Mouse (Mus musculus): Measurements from ENCODE around the gene Ube2s. TPM values are rescaled to one million over a fixed set of nuclear protein-coding genes. Genes with fewer than 3 reads are reported as not detected.

Ube2s gene
- polyA plus RNA-seq, 1 experiment from 2014 or later = 283 TPM

GRCm38 (mm10) chr7:4744886-4745285, 67.5 kb downstream of the Ube2s start:
- H3K4me3 ChIP-seq = no peak overlapping the region
- H3K27me3 ChIP-seq = no peaks in the 10 kb centered on the region
- no peaks in the 10 kb centered on the region for H3K9me3 ChIP-seq (replicated peaks)
- no peak for ATAC-seq (replicated peaks; ENCODE audit: insufficient number of reproducible peaks, insufficient read depth, low FRiP score, low read depth)
- no peak overlapping the region for H3K27ac ChIP-seq
- no peak overlapping the region for H3K9ac ChIP-seq
- H3K36me3 ChIP-seq = peaks cover 20% of the 10 kb centered on the region; the same call in 1 of the 2 replicates
- H3K4me1 ChIP-seq (replicated peaks) = peaks cover 23% of the 10 kb centered on the region
- 96% methylated on average over 6 of the region's 6 CpGs for WGBS
- no peak overlapping the region for H3K4me2 ChIP-seq

Other genes starting within 250 kb of the Ube2s start
- not detected in 2 replicates for gene Ptprh, start 208.5 kb downstream of the Ube2s start, polyA plus RNA-seq (2015; fragmentation: Nextera tagmentation; extraction: Ambion mirVana)
- gene Tmem86b, start 181.2 kb downstream of the Ube2s start, polyA plus RNA-seq (2015; fragmentation: Nextera tagmentation; extraction: Ambion mirVana) = 1.5 and 1.6 TPM in 2 replicates
- 6.2 and 8.2 TPM in 2 replicates for gene Ppp6r1, start 153.6 kb downstream of the Ube2s start, polyA plus RNA-seq (2015; fragmentation: Nextera tagmentation; extraction: Ambion mirVana)
- gene Hspbp1, start 127.5 kb downstream of the Ube2s start, polyA plus RNA-seq (2015; fragmentation: Nextera tagmentation; extraction: Ambion mirVana) = 71.7 and 81.2 TPM in 2 replicates
- 0.79 TPM in 2 replicates for gene Brsk1, start 122.0 kb downstream of the Ube2s start, polyA plus RNA-seq (2015; fragmentation: Nextera tagmentation; extraction: Ambion mirVana)
- gene Tmem150b, start 87.3 kb downstream of the Ube2s start, polyA plus RNA-seq (2015; fragmentation: Nextera tagmentation; extraction: Ambion mirVana) = 0.11 TPM in 1 of 2 replicates, not detected in the other
- 47.8 and 59.4 TPM in 2 replicates for gene Kmt5c, start 72.5 kb downstream of the Ube2s start, polyA plus RNA-seq (2015; fragmentation: Nextera tagmentation; extraction: Ambion mirVana)
- gene Cox6b2, start 59.5 kb downstream of the Ube2s start, polyA plus RNA-seq (2015; fragmentation: Nextera tagmentation; extraction: Ambion mirVana) = 34.9 and 35.6 TPM in 2 replicates
- not detected in 2 replicates for gene Fam71e2, start 41.3 kb downstream of the Ube2s start, polyA plus RNA-seq (2015; fragmentation: Nextera tagmentation; extraction: Ambion mirVana)
- 0.06 TPM in 1 of 2 replicates, not detected in the other for gene Il11, start 29.7 kb downstream of the Ube2s start, polyA plus RNA-seq (2015; fragmentation: Nextera tagmentation; extraction: Ambion mirVana)
- gene Tmem190, start 29.7 kb downstream of the Ube2s start, polyA plus RNA-seq (2015; fragmentation: Nextera tagmentation; extraction: Ambion mirVana) = 0.25 TPM in 1 of 2 replicates, not detected in the other
- gene Tmem238, start 22.9 kb downstream of the Ube2s start, polyA plus RNA-seq (2015; fragmentation: Nextera tagmentation; extraction: Ambion mirVana) = 4.2 and 5.0 TPM in 2 replicates
- gene Rpl28, start 19.7 kb downstream of the Ube2s start, polyA plus RNA-seq (2015; fragmentation: Nextera tagmentation; extraction: Ambion mirVana) = 197 and 209 TPM in 2 replicates
- gene Shisa7, start 32.1 kb upstream of the Ube2s start, polyA plus RNA-seq (2015; fragmentation: Nextera tagmentation; extraction: Ambion mirVana) = 0.05 and 0.14 TPM in 2 replicates
- gene Isoc2b, start 57.7 kb upstream of the Ube2s start, polyA plus RNA-seq (2015; fragmentation: Nextera tagmentation; extraction: Ambion mirVana) = 3.0 and 4.8 TPM in 2 replicates
- gene Isoc2a, start 64.6 kb upstream of the Ube2s start, polyA plus RNA-seq (2015; fragmentation: Nextera tagmentation; extraction: Ambion mirVana) = 1.3 and 1.6 TPM in 2 replicates
- gene Gm36210, start 93.9 kb upstream of the Ube2s start, polyA plus RNA-seq (2015; fragmentation: Nextera tagmentation; extraction: Ambion mirVana) = not detected in 2 replicates
- gene Zfp628, start 102.6 kb upstream of the Ube2s start, polyA plus RNA-seq (2015; fragmentation: Nextera tagmentation; extraction: Ambion mirVana) = 2.1 and 3.0 TPM in 2 replicates
- gene Nat14, start 109.4 kb upstream of the Ube2s start, polyA plus RNA-seq (2015; fragmentation: Nextera tagmentation; extraction: Ambion mirVana) = 4.2 and 5.3 TPM in 2 replicates
- 2.6 and 3.3 TPM in 2 replicates for gene Ssc5d, start 113.2 kb upstream of the Ube2s start, polyA plus RNA-seq (2015; fragmentation: Nextera tagmentation; extraction: Ambion mirVana)
- gene Sbk2, start 151.8 kb upstream of the Ube2s start, polyA plus RNA-seq (2015; fragmentation: Nextera tagmentation; extraction: Ambion mirVana) = 4.8 and 5.3 TPM in 2 replicates
- 0.33 and 0.55 TPM in 2 replicates for gene Sbk3, start 158.6 kb upstream of the Ube2s start, polyA plus RNA-seq (2015; fragmentation: Nextera tagmentation; extraction: Ambion mirVana)
- gene Zfp579, start 183.6 kb upstream of the Ube2s start, polyA plus RNA-seq (2015; fragmentation: Nextera tagmentation; extraction: Ambion mirVana) = 22.5 and 26.7 TPM in 2 replicates
- gene Zfp524, start 201.8 kb upstream of the Ube2s start, polyA plus RNA-seq (2015; fragmentation: Nextera tagmentation; extraction: Ambion mirVana) = 11.3 and 12.1 TPM in 2 replicates
- 26.2 and 31.4 TPM in 2 replicates for gene Fiz1, start 202.1 kb upstream of the Ube2s start, polyA plus RNA-seq (2015; fragmentation: Nextera tagmentation; extraction: Ambion mirVana)
- 0.78 TPM in 1 of 2 replicates, not detected in the other for gene Gm44973, start 202.9 kb upstream of the Ube2s start, polyA plus RNA-seq (2015; fragmentation: Nextera tagmentation; extraction: Ambion mirVana)
- gene Zfp865, start 207.8 kb upstream of the Ube2s start, polyA plus RNA-seq (2015; fragmentation: Nextera tagmentation; extraction: Ambion mirVana) = 3.3 and 5.5 TPM in 2 replicates
- gene Ccdc106, start 208.0 kb upstream of the Ube2s start, polyA plus RNA-seq (2015; fragmentation: Nextera tagmentation; extraction: Ambion mirVana) = 1.7 and 3.7 TPM in 2 replicates
- not detected in 2 replicates for gene 4632433K11Rik, start 221.5 kb upstream of the Ube2s start, polyA plus RNA-seq (2015; fragmentation: Nextera tagmentation; extraction: Ambion mirVana)
- gene Zfp784, start 225.9 kb upstream of the Ube2s start, polyA plus RNA-seq (2015; fragmentation: Nextera tagmentation; extraction: Ambion mirVana) = 5.4 and 6.5 TPM in 2 replicates
- 14.7 and 17.2 TPM in 2 replicates for gene Zfp580, start 238.9 kb upstream of the Ube2s start, polyA plus RNA-seq (2015; fragmentation: Nextera tagmentation; extraction: Ambion mirVana)
- gene U2af2, start 249.6 kb upstream of the Ube2s start, polyA plus RNA-seq (2015; fragmentation: Nextera tagmentation; extraction: Ambion mirVana) = 63.0 and 78.8 TPM in 2 replicates

Measured in heart, embryonic 15.5 days (tissue).